Mouse (Mus musculus) olfactory bulb, adult 2 months (tissue): ENCODE data around the gene Zswim4.

Experiments
- CTCF ChIP-seq: fragments of 200-500 bp; IDR thresholded peaks from 2 replicates; pipeline ENCODE4 v1.5.1; 2012; ENCODE audit warnings: low read depth, mild to moderate bottlenecking, low read length, moderate library complexity; ENCODE audit not compliant: insufficient read depth
- POLR2A ChIP-seq: fragments of 200-500 bp; IDR thresholded peaks from 2 replicates; pipeline ENCODE4 v1.6.1; 2012; ENCODE audit warnings: mild to moderate bottlenecking, low read depth, low read length, moderate library complexity; ENCODE audit not compliant: insufficient read depth

DNA sequence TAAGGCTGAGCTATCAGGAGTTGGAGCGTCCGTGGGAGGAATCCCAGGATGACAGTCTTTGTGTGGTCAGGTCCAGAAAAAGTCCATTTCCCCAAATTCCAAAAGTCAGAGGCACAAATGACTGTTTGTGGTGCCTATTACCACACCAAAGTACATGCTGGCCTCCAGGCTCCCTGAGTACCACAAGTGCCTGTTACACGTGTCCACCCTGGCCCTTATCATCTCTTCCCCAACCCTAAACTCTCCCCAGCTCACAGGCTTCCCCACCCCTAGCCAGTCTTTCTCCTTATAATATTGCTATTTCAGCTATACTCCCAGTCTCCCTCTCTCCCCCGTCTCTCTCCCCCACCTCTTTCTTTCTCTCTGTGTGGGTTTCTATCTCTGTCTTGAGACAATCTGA is 35.4 kb upstream of the Zswim4 start:
- TF ChIP-seq POLR2A: no peak
- no peak for TF ChIP-seq CTCF
